Mouse (Mus musculus) T-helper 17 cell (primary cell): ENCODE measurements around the gene Olfr612.
"Not testable (repeated sequence)": the region's sequence is repeated elsewhere in the genome, so short reads cannot be mapped to it uniquely, and the experiment has no call there.

Experiments
- in situ Hi-C, 2 experiments: fragments of 300-600 bp; cut with MboI, MseI; formaldehyde crosslinking; loops; 1 replicate in 1 of 2; 2 replicates in 1 of 2; pipeline ENCODE4 v1.15.1; 2025; ENCODE audit warnings: high pct_unique_total_duplicates in 2 of 2

Gene Olfr612

GRCm38 (mm10) chr7:103542617-103543016, at the start of gene Olfr612:
Olfr612 (minus strand) TSS chr7:103542717.
- in situ Hi-C loops = not testable (repeated sequence)

DNA sequence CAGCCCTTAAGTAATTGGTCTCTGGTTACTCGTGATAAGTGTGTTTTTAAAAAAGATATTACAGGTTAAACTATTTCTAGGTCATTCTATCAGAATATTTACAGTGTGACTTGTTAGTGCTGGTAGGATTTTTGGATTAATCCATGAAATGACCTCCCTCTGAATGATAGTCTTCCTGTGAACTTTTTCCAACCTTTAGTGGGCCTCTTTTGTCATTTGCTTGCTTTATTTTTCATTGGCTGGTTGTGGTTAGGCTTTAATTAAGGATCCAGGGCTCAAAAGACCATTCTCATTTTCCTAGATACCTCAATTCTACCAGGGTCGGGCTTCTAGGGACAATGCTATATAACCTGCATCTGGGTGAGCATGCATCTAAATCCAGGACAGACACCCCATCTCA, 47.3 kb upstream of the Olfr612 start, which contains the start of gene Olfr618:
Gene Olfr618 (plus strand): TSS at position 301 of the 400 bp plus-strand sequence.
- in situ Hi-C loops = no loop called here

DNA sequence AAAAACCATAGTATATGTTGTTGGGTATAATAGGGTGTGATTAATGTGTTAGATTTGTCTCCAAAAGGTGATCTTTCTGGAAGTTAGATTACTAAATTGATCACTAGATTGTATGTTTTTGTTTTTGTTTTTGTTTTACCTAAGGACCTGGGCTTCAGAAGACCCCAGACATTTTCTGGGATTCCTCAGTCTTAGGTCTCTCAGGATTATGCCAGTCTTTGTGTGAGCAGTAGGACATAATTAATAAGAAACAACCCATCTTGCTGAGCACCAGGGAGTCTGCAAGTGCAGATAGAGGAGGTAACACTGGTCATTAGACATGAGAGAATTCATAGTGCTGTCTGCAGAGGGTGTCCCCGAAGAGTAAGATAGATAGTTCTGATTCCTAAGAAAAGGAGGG, 30.2 kb upstream of the Olfr612 start, which contains the start of gene Olfr617:
Gene Olfr617 (plus strand): TSS at position 301 of the 400 bp plus-strand sequence.
- in situ Hi-C loops = no loop called here

- in situ Hi-C loops = no loop called here
Observed at GRCm38 (mm10) chr7:103569043-103569442, 26.5 kb upstream of the Olfr612 start, which contains the start of gene Olfr616. Olfr616 (minus strand) TSS chr7:103569143.

DNA sequence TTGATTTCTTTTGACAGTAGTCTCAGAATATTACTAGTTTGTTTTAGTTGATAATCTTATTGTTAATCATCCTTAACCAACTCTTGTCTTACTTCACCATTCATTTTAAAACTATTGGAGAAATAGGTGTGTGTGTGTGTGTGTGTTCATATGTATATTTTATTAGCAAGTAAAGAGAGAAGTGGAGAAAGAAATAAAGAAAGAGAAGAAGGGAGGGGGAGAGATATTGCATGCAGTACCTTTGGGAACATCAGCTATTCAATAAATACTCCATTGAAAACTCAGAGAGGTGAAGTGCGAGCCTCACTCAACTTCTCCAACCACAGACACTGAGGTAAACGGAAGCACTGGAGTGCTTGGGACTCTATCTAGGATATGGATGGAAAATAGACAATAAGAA, 13.3 kb upstream of the Olfr612 start, which contains the start of gene Olfr615:
Gene Olfr615 (plus strand): TSS at position 301 of the 400 bp plus-strand sequence.
- in situ Hi-C loops = no loop called here

DNA sequence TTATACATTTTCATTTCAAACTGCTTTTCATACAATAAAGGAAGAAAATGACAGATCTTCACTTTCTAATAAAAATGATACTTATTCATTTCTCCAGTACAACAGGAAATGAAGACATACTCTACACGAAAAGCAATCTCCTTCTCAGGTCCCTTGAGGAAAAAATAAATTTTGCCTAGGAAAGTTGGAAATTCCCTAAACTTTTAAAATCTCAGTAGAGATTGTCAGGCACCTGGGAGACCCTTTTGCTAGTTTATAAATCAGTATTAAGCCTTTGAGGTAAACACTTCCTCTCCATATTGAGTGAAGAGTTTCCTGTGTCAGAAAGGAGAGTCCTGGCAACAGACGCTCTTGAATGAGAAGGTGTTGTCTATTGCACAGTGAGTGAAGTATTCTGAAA, 5.3 kb upstream of the Olfr612 start, which contains the start of gene Olfr613:
Gene Olfr613 (plus strand): TSS at position 301 of the 400 bp plus-strand sequence.
- in situ Hi-C loops = no loop called here

- in situ Hi-C loops = not testable (repeated sequence)
Observed at GRCm38 (mm10) chr7:103520746-103521145, 21.8 kb downstream of the Olfr612 start, which contains the start of gene Olfr611. Olfr611 (minus strand) TSS chr7:103520846.

GRCm38 (mm10) chr7:103512022-103512421, 30.5 kb downstream of the Olfr612 start, which contains the start of gene Olfr610:
Olfr610 (minus strand) TSS chr7:103512122.
- in situ Hi-C loops = no loop called here

DNA sequence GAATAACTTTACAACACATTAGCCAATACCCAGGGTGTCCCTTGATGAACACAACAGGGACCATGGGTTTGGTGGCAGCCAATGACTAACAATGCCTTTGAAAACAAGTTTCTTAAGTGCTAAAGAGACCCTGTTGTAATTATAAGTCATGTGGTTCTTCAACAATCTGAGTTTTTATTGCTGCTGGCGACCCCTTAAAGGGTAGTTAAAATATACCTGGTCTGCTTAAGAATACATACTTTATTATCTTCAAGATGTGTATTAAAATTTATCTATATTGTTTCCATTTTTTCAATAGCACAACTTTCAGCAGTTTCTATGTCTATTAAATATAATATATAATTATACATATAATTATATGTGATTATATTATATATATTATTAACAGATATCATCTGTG, 44.6 kb downstream of the Olfr612 start, which contains the start of gene Olfr609:
Gene Olfr609 (minus strand): TSS at position 101 of the 400 bp plus-strand sequence.
- in situ Hi-C loops = no loop called here
